Mouse (Mus musculus): ENCODE measurements around the gene Prf1. TPM values are rescaled to one million over a fixed set of nuclear protein-coding genes. Genes with fewer than 3 reads are reported as not detected.

Prf1 gene
- polyA plus RNA-seq, 1 experiment from 2014 or later, result 0.17 TPM

- Histone ChIP-seq H3K27ac (ENCODE audit: low read depth, low read length) (no peak overlapping the region), H3K9ac (ENCODE audit: low read depth, low read length) (no peak overlapping the region), H3K27me3 (ENCODE audit: control insufficient read depth, insufficient read depth, low read length) (peaks cover 8% of the 10 kb centered on the region), H3K4me3 (ENCODE audit: low read depth, low read length) (no peak overlapping the region), H3K4me1 (replicated peaks; ENCODE audit: control insufficient read depth, insufficient read depth, low read length) (no peaks in the 10 kb centered on the region), H3K9me3 (ENCODE audit: control insufficient read depth, low read length) (no peaks in the 10 kb centered on the region), H3K4me2 (replicated peaks; ENCODE audit: low read depth, low read length) (no peak overlapping the region), H3K36me3 (ENCODE audit: control insufficient read depth, insufficient read depth, low read length) (no peaks in the 10 kb centered on the region)
- WGBS, result 60% methylated on average over 14 of the region's 14 CpGs
- DNase-seq (ENCODE audit: low spot score) (no peak), ATAC-seq (ENCODE audit: low FRiP score) (no peak)
Observed at GRCm38 (mm10) chr10:61277918-61278674, 19.5 kb upstream of the Prf1 start.

- Histone ChIP-seq H3K9me3 (ENCODE audit: control insufficient read depth, low read length) (no peaks in the 10 kb centered on the region), H3K27me3 (ENCODE audit: control insufficient read depth, insufficient read depth, low read length) (no peaks in the 10 kb centered on the region), H3K4me3 (ENCODE audit: low read depth, low read length) (no peak overlapping the region), H3K4me2 (replicated peaks; ENCODE audit: low read depth, low read length) (no peak overlapping the region), H3K4me1 (replicated peaks; ENCODE audit: control insufficient read depth, insufficient read depth, low read length) (no peaks in the 10 kb centered on the region), H3K9ac (ENCODE audit: low read depth, low read length) (no peak overlapping the region), H3K27ac (ENCODE audit: low read depth, low read length) (no peak overlapping the region), H3K36me3 (ENCODE audit: control insufficient read depth, insufficient read depth, low read length) (no peaks in the 10 kb centered on the region)
- DNase-seq (ENCODE audit: low spot score), result no peak
- WGBS, result 79% methylated on average over 5 of the region's 5 CpGs
- no peak for ATAC-seq (ENCODE audit: low FRiP score)
Observed at GRCm38 (mm10) chr10:61281115-61281514, 16.5 kb upstream of the Prf1 start.

GRCm38 (mm10) chr10:61284309-61284708 is 13.3 kb upstream of the Prf1 start:
- 96% methylated on average over 4 of the region's 4 CpGs for WGBS
- H3K4me2 ChIP-seq (replicated peaks; ENCODE audit: low read depth, low read length), result no peak overlapping the region
- H3K36me3 ChIP-seq (ENCODE audit: control insufficient read depth, insufficient read depth, low read length), result no peaks in the 10 kb centered on the region
- H3K27me3 ChIP-seq (ENCODE audit: control insufficient read depth, insufficient read depth, low read length), result no peaks in the 10 kb centered on the region
- no peak for DNase-seq (ENCODE audit: low spot score)
- no peaks in the 10 kb centered on the region for H3K9me3 ChIP-seq (ENCODE audit: control insufficient read depth, low read length)
- no peaks in the 10 kb centered on the region for H3K4me1 ChIP-seq (replicated peaks; ENCODE audit: control insufficient read depth, insufficient read depth, low read length)
- H3K27ac ChIP-seq (ENCODE audit: low read depth, low read length), result no peak overlapping the region
- no peak for ATAC-seq (ENCODE audit: low FRiP score)
- no peak overlapping the region for H3K4me3 ChIP-seq (ENCODE audit: low read depth, low read length)
- no peak overlapping the region for H3K9ac ChIP-seq (ENCODE audit: low read depth, low read length)

- Histone ChIP-seq H3K9me3 (ENCODE audit: control insufficient read depth, low read length) (no peaks in the 10 kb centered on the region), H3K4me3 (ENCODE audit: low read depth, low read length) (no peak overlapping the region), H3K36me3 (ENCODE audit: control insufficient read depth, insufficient read depth, low read length) (no peaks in the 10 kb centered on the region), H3K4me1 (replicated peaks; ENCODE audit: control insufficient read depth, insufficient read depth, low read length) (no peaks in the 10 kb centered on the region), H3K27ac (ENCODE audit: low read depth, low read length) (no peak overlapping the region), H3K27me3 (ENCODE audit: control insufficient read depth, insufficient read depth, low read length) (no peaks in the 10 kb centered on the region), H3K4me2 (replicated peaks; ENCODE audit: low read depth, low read length) (no peak overlapping the region), H3K9ac (ENCODE audit: low read depth, low read length) (no peak overlapping the region)
- no peak for DNase-seq (ENCODE audit: low spot score)
- 84% methylated on average over 11 of the region's 11 CpGs for WGBS
- no peak for ATAC-seq (ENCODE audit: low FRiP score)
Observed at GRCm38 (mm10) chr10:61285271-61285670, 12.4 kb upstream of the Prf1 start.

- Histone ChIP-seq H3K4me2 (replicated peaks; ENCODE audit: low read depth, low read length) (no peak overlapping the region), H3K4me3 (ENCODE audit: low read depth, low read length) (no peak overlapping the region), H3K27me3 (ENCODE audit: control insufficient read depth, insufficient read depth, low read length) (no peaks in the 10 kb centered on the region), H3K36me3 (ENCODE audit: control insufficient read depth, insufficient read depth, low read length) (no peaks in the 10 kb centered on the region), H3K27ac (ENCODE audit: low read depth, low read length) (no peak overlapping the region), H3K9ac (ENCODE audit: low read depth, low read length) (no peak overlapping the region), H3K4me1 (replicated peaks; ENCODE audit: control insufficient read depth, insufficient read depth, low read length) (no peaks in the 10 kb centered on the region), H3K9me3 (ENCODE audit: control insufficient read depth, low read length) (no peaks in the 10 kb centered on the region)
- ATAC-seq (ENCODE audit: low FRiP score), result no peak
- 71% methylated on average over 7 of the region's 7 CpGs for WGBS
- DNase-seq (ENCODE audit: low spot score), result no peak
Observed at GRCm38 (mm10) chr10:61286246-61286645, 11.4 kb upstream of the Prf1 start.

- DNase-seq (ENCODE audit: low spot score) (no peak), ATAC-seq (ENCODE audit: low FRiP score) (no peak)
- WGBS, result 91% methylated on average over 2 of the region's 2 CpGs
- Histone ChIP-seq H3K9ac (ENCODE audit: low read depth, low read length) (no peak overlapping the region), H3K36me3 (ENCODE audit: control insufficient read depth, insufficient read depth, low read length) (no peaks in the 10 kb centered on the region), H3K9me3 (ENCODE audit: control insufficient read depth, low read length) (no peaks in the 10 kb centered on the region), H3K4me2 (replicated peaks; ENCODE audit: low read depth, low read length) (no peak overlapping the region), H3K4me3 (ENCODE audit: low read depth, low read length) (no peak overlapping the region), H3K4me1 (replicated peaks; ENCODE audit: control insufficient read depth, insufficient read depth, low read length) (no peaks in the 10 kb centered on the region), H3K27me3 (ENCODE audit: control insufficient read depth, insufficient read depth, low read length) (no peaks in the 10 kb centered on the region), H3K27ac (ENCODE audit: low read depth, low read length) (no peak overlapping the region)
Observed at GRCm38 (mm10) chr10:61290016-61290415, 7.6 kb upstream of the Prf1 start.

- H3K9me3 ChIP-seq (ENCODE audit: control insufficient read depth, low read length), result no peaks in the 10 kb centered on the region
- 53% methylated on average over 2 of the region's 2 CpGs for WGBS
- H3K27ac ChIP-seq (ENCODE audit: low read depth, low read length), result no peak overlapping the region
- H3K4me3 ChIP-seq (ENCODE audit: low read depth, low read length), result no peak overlapping the region
- H3K36me3 ChIP-seq (ENCODE audit: control insufficient read depth, insufficient read depth, low read length), result no peaks in the 10 kb centered on the region
- H3K27me3 ChIP-seq (ENCODE audit: control insufficient read depth, insufficient read depth, low read length), result no peaks in the 10 kb centered on the region
- no peaks in the 10 kb centered on the region for H3K4me1 ChIP-seq (replicated peaks; ENCODE audit: control insufficient read depth, insufficient read depth, low read length)
- no peak overlapping the region for H3K9ac ChIP-seq (ENCODE audit: low read depth, low read length)
- no peak overlapping the region for H3K4me2 ChIP-seq (replicated peaks; ENCODE audit: low read depth, low read length)
- no peak for DNase-seq (ENCODE audit: low spot score)
- ATAC-seq (ENCODE audit: low FRiP score), result no peak
Observed at GRCm38 (mm10) chr10:61290479-61290878, 7.2 kb upstream of the Prf1 start.

GRCm38 (mm10) chr10:61294242-61294641 is 3.4 kb upstream of the Prf1 start:
- WGBS, result 89% methylated on average over 8 of the region's 8 CpGs
- no peaks in the 10 kb centered on the region for H3K4me1 ChIP-seq (replicated peaks; ENCODE audit: control insufficient read depth, insufficient read depth, low read length)
- ATAC-seq (ENCODE audit: low FRiP score) (no peak), DNase-seq (ENCODE audit: low spot score) (no peak)
- H3K4me2 ChIP-seq (replicated peaks; ENCODE audit: low read depth, low read length), result no peak overlapping the region
- no peak overlapping the region for H3K27ac ChIP-seq (ENCODE audit: low read depth, low read length)
- H3K27me3 ChIP-seq (ENCODE audit: control insufficient read depth, insufficient read depth, low read length), result no peaks in the 10 kb centered on the region
- no peaks in the 10 kb centered on the region for H3K9me3 ChIP-seq (ENCODE audit: control insufficient read depth, low read length)
- no peaks in the 10 kb centered on the region for H3K36me3 ChIP-seq (ENCODE audit: control insufficient read depth, insufficient read depth, low read length)
- no peak overlapping the region for H3K4me3 ChIP-seq (ENCODE audit: low read depth, low read length)
- H3K9ac ChIP-seq (ENCODE audit: low read depth, low read length), result no peak overlapping the region

- DNase-seq (ENCODE audit: low spot score) (no peak), ATAC-seq (ENCODE audit: low FRiP score) (no peak)
- no peaks in the 10 kb centered on the region for H3K27me3 ChIP-seq (ENCODE audit: control insufficient read depth, insufficient read depth, low read length)
- no peak overlapping the region for H3K9ac ChIP-seq (ENCODE audit: low read depth, low read length)
- no peaks in the 10 kb centered on the region for H3K4me1 ChIP-seq (replicated peaks; ENCODE audit: control insufficient read depth, insufficient read depth, low read length)
- no peaks in the 10 kb centered on the region for H3K36me3 ChIP-seq (ENCODE audit: control insufficient read depth, insufficient read depth, low read length)
- WGBS, result 91% methylated on average over 8 of the region's 8 CpGs
- H3K4me3 ChIP-seq (ENCODE audit: low read depth, low read length), result no peak overlapping the region
- H3K4me2 ChIP-seq (replicated peaks; ENCODE audit: low read depth, low read length), result no peak overlapping the region
- H3K27ac ChIP-seq (ENCODE audit: low read depth, low read length), result no peak overlapping the region
- no peaks in the 10 kb centered on the region for H3K9me3 ChIP-seq (ENCODE audit: control insufficient read depth, low read length)
Observed at GRCm38 (mm10) chr10:61296713-61297445, 754 bp upstream of the Prf1 start.

All from hindbrain, embryonic 11.5 days (tissue).